Comparison of ENCODE assay signal across 9 mouse cellular contexts in the genomic region with DNA sequence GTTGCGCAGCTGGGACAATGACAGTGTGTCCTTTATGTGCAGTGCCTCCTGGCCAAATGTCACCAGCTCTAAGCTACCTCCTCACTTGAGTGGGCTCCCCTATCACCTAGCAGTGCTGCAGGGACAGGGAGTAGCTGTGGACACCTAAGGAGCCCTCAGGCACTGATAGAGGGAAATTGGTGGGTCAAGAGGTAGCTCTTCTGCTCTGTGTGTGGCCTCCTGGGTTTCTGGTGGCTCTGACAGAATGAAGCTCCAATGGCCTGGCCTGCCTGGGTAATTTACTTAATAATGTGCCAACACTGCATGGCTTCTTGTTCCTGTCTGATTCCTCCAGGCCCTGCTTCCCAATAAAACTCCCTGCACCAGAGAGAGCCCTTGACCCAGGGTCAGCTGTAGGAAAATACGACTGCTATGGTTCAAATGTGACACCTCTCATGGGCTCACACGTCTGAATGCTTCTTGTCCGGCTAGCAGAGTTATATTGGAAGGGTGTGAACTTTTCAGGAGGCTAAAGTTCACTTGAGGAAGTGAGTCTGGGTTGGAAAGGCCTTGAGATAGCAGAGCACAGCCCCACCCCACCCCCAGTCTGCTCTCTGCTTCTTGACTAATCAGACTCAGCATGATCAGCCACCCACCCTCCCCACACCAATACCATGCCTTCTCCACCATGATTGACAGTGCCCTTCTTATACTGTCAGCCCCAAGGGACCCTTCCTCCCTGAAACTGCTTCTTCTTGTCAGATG.
DNase-seq lines count a peak whose midpoint lies in the region; ATAC-seq lines count a peak whose summit lies in the region.
"Had no signal": no experiment of that assay in that cellular context is flagged by ENCODE, and none has a peak within 500 bp of the region (broad histone marks: within the 10 kb centered on the region; RNA-seq: fewer than 3 reads in every experiment).

No protein-coding gene starts in this region.

- DNase-seq in cerebellum, adult 9-11 months, result peak; percentile 40
- no peak for DNase-seq in cerebellum, postnatal 36 days
- DNase-seq in kidney, adult 11 months, result no peak
- DNase-seq in ovary, postnatal 14 days (ENCODE audit: low spot score), result no peak
- DNase-seq in testis, postnatal 14 days (ENCODE audit: low spot score), result no peak

- H3K4me2 ChIP-seq in kidney, embryonic 16.5 days (replicated peaks; ENCODE audit: low read depth, low read length), result no peak overlapping the region
- H3K4me2 ChIP-seq in intestine, embryonic 16.5 days (ENCODE audit: low read depth, low read length), result peak overlapping the region; percentile 49; the same call in 1 of the 2 replicates

- peaks cover 5% of the 10 kb centered on the region; the same call in 1 of the 2 replicates for H3K27me3 ChIP-seq in kidney, embryonic 16.5 days (ENCODE audit: insufficient read depth, low read length)
- no peaks in the 10 kb centered on the region for H3K27me3 ChIP-seq in intestine, embryonic 16.5 days (replicated peaks; ENCODE audit: control insufficient read depth, insufficient read depth, low read length)

- peak; percentile 13 for ATAC-seq in kidney, embryonic 16.5 days (ENCODE audit: low FRiP score, low TSS enrichment)
- peak; percentile 84 for ATAC-seq in intestine, embryonic 16.5 days
- peak; percentile 46; the same call in 1 of the 2 replicates for ATAC-seq in monocyte, adult 5-6 weeks (replicated peaks; ENCODE audit: insufficient number of reproducible peaks, low FRiP score, low TSS enrichment, poor library complexity, severe bottlenecking)
- ATAC-seq: Patski had no signal

- H3K9ac ChIP-seq in kidney, embryonic 16.5 days (replicated peaks; ENCODE audit: low read length), result no peak overlapping the region
- peak overlapping the region; percentile 47 for H3K9ac ChIP-seq in intestine, embryonic 16.5 days (ENCODE audit: low read depth, low read length)

- H3K36me3 ChIP-seq in kidney, embryonic 16.5 days (ENCODE audit: insufficient read depth, low read length), result no peaks in the 10 kb centered on the region
- H3K36me3 ChIP-seq in intestine, embryonic 16.5 days (ENCODE audit: control insufficient read depth, insufficient read depth, low read length), result no peaks in the 10 kb centered on the region

- peaks cover 19% of the 10 kb centered on the region for H3K4me1 ChIP-seq in kidney, embryonic 16.5 days (ENCODE audit: insufficient read depth, low read length)
- H3K4me1 ChIP-seq in intestine, embryonic 16.5 days (ENCODE audit: control insufficient read depth, insufficient read depth, low read length), result peaks cover 37% of the 10 kb centered on the region

- no peak overlapping the region for H3K27ac ChIP-seq in kidney, embryonic 16.5 days (ENCODE audit: low read length)
- H3K27ac ChIP-seq in intestine, embryonic 16.5 days (ENCODE audit: low read length), result peak overlapping the region; percentile 96

- H3K4me3 ChIP-seq in kidney, embryonic 16.5 days (ENCODE audit: low read length), result no peak overlapping the region
- H3K4me3 ChIP-seq in intestine, embryonic 16.5 days (ENCODE audit: low read length), result no peak overlapping the region

- 64% methylated on average over 4 of the region's 4 CpGs for WGBS in kidney, embryonic 16.5 days
- 51% methylated on average over 4 of the region's 4 CpGs for WGBS in intestine, embryonic 16.5 days

- H3K9me3 ChIP-seq in kidney, embryonic 16.5 days (ENCODE audit: low read length), result no peaks in the 10 kb centered on the region
- no peaks in the 10 kb centered on the region for H3K9me3 ChIP-seq in intestine, embryonic 16.5 days (ENCODE audit: control insufficient read depth, low read length)

Comparison
In these comparisons a context has a peak if more than half of its experiments do, and no peak if none do; other contexts are left out.
1. ATAC-seq: peak in every context shown above with its lines; median percentile 84 in intestine, embryonic 16.5 days; 46 in monocyte, adult 5-6 weeks; 13 in kidney, embryonic 16.5 days.